Comparison of ENCODE assay signal across 19 mouse cellular contexts in genomic region chr3:102752053-102752452, GRCm38 (mm10). TPM values are rescaled to one million over a fixed set of nuclear protein-coding genes. Genes with fewer than 3 reads are reported as not detected.
"Had no signal": no experiment of that assay in that cellular context is flagged by ENCODE, and none has a peak within 500 bp of the region (broad histone marks: within the 10 kb centered on the region; RNA-seq: fewer than 3 reads in every experiment).

No protein-coding gene starts in this region.

- ATAC-seq: liver, postnatal 0 days had no signal

- H3K4me2 ChIP-seq: limb, embryonic 12.5 days; liver, embryonic 13.5 days; neural tube, embryonic 13.5 days had no signal

- H3K4me3 ChIP-seq: layer of hippocampus, adult 2 months; limb, embryonic 12.5 days; liver, embryonic 13.5 days; neural tube, embryonic 13.5 days had no signal

- H3K36me3 ChIP-seq: liver, embryonic 13.5 days had no signal

- DNase-seq: kidney, postnatal 10 days; kidney, postnatal 4 days; liver; liver, embryonic 13.5 days; liver, postnatal 0 days; lung, postnatal 36 days; midbrain, embryonic 14.5 days; retina, postnatal 1 day; right cerebral cortex, postnatal 4 days; spleen, adult 18-20 months; thymus, postnatal 36 days had no signal

- H3K9ac ChIP-seq: limb, embryonic 12.5 days; liver, embryonic 13.5 days; liver, postnatal 0 days; neural tube, embryonic 13.5 days had no signal

- H3K9me3 ChIP-seq: limb, embryonic 12.5 days; liver, embryonic 13.5 days; neural tube, embryonic 13.5 days had no signal

- H3K27ac ChIP-seq: layer of hippocampus, adult 2 months; limb, embryonic 12.5 days; liver, embryonic 13.5 days; neural tube, embryonic 13.5 days had no signal

- H3K27me3 ChIP-seq: limb, embryonic 12.5 days; liver, embryonic 13.5 days; neural tube, embryonic 13.5 days had no signal

RNA-seq across cellular contexts. Expression of gene Tshb, which starts 30.5 kb away (rescaled TPM):
- total RNA-seq: layer of hippocampus, adult 2 months; layer of hippocampus, postnatal 10 days; left cerebral cortex, postnatal 36 days; megakaryocyte progenitor cell, adult 5-6 weeks; monocyte, adult 5-6 weeks had no signal
- polyA plus RNA-seq: kidney, embryonic 14.5 days; liver, postnatal 0 days had no signal
